Mouse (Mus musculus): ENCODE results near the gene Tnfrsf14. TPM values are rescaled to one million over a fixed set of nuclear protein-coding genes. Genes with fewer than 3 reads are reported as not detected.

Gene Tnfrsf14
- polyA plus RNA-seq, 1 experiment from 2014 or later = 56.7 TPM

- no peak for ATAC-seq (ENCODE audit: insufficient read depth)
- no peaks in the 10 kb centered on the region for H3K9me3 ChIP-seq (replicated peaks)
- H3K4me1 ChIP-seq (replicated peaks) = peaks cover 26% of the 10 kb centered on the region
- H3K27me3 ChIP-seq = peaks cover 78% of the 10 kb centered on the region
- 64% methylated on average over 6 of the region's 6 CpGs for WGBS (ENCODE audit: insufficient replicate concordance)
- H3K27ac ChIP-seq (replicated peaks) = no peak overlapping the region
- peak overlapping the region; percentile 78 for H3K4me2 ChIP-seq
- H3K4me3 ChIP-seq (replicated peaks) = peak overlapping the region; percentile 49
- H3K9ac ChIP-seq = 0 out of 2 replicates have a peak overlapping the region, but pooled peaks have one; percentile 37
- no peaks in the 10 kb centered on the region for H3K36me3 ChIP-seq (replicated peaks)
Measured at GRCm38 (mm10) chr4:154897676-154898465, 30.5 kb downstream of the Tnfrsf14 start.

GRCm38 (mm10) chr4:154895549-154895948 lies 32.8 kb downstream of the Tnfrsf14 start:
- no peaks in the 10 kb centered on the region for H3K36me3 ChIP-seq (replicated peaks)
- H3K9ac ChIP-seq = no peak overlapping the region
- 60% methylated on average over 5 of the region's 5 CpGs for WGBS (ENCODE audit: insufficient replicate concordance)
- H3K4me3 ChIP-seq (replicated peaks) = no peak overlapping the region
- no peak overlapping the region for H3K27ac ChIP-seq (replicated peaks)
- peaks cover 26% of the 10 kb centered on the region for H3K4me1 ChIP-seq (replicated peaks)
- no peaks in the 10 kb centered on the region for H3K9me3 ChIP-seq (replicated peaks)
- no peak for ATAC-seq (ENCODE audit: insufficient read depth)
- H3K4me2 ChIP-seq = no peak overlapping the region
- peaks cover 88% of the 10 kb centered on the region for H3K27me3 ChIP-seq

GRCm38 (mm10) chr4:154890887-154891286 lies 37.5 kb downstream of the Tnfrsf14 start:
- H3K27ac ChIP-seq (replicated peaks) = no peak overlapping the region
- H3K36me3 ChIP-seq (replicated peaks) = no peaks in the 10 kb centered on the region
- no peak overlapping the region for H3K4me3 ChIP-seq (replicated peaks)
- H3K4me2 ChIP-seq = no peak overlapping the region
- H3K27me3 ChIP-seq = peaks cover 90% of the 10 kb centered on the region
- no peak for ATAC-seq (ENCODE audit: insufficient read depth)
- no peak overlapping the region for H3K9ac ChIP-seq
- no peaks in the 10 kb centered on the region for H3K9me3 ChIP-seq (replicated peaks)
- 71% methylated on average over 14 of the region's 14 CpGs for WGBS (ENCODE audit: insufficient replicate concordance)
- H3K4me1 ChIP-seq (replicated peaks) = no peaks in the 10 kb centered on the region

GRCm38 (mm10) chr4:154887593-154888250 lies 40.6 kb downstream of the Tnfrsf14 start:
- no peak overlapping the region for H3K4me3 ChIP-seq (replicated peaks)
- no peak overlapping the region for H3K27ac ChIP-seq (replicated peaks)
- H3K4me2 ChIP-seq = no peak overlapping the region
- WGBS (ENCODE audit: insufficient replicate concordance) = 67% methylated on average over 15 of the region's 15 CpGs
- no peak overlapping the region for H3K9ac ChIP-seq
- no peak for ATAC-seq (ENCODE audit: insufficient read depth)
- H3K27me3 ChIP-seq = peaks cover 87% of the 10 kb centered on the region
- H3K9me3 ChIP-seq (replicated peaks) = no peaks in the 10 kb centered on the region
- peaks cover 9% of the 10 kb centered on the region for H3K4me1 ChIP-seq (replicated peaks)
- H3K36me3 ChIP-seq (replicated peaks) = no peaks in the 10 kb centered on the region

- Histone ChIP-seq H3K4me3 (replicated peaks) (no peak overlapping the region), H3K9me3 (replicated peaks) (no peaks in the 10 kb centered on the region), H3K4me1 (replicated peaks) (peaks cover 16% of the 10 kb centered on the region), H3K9ac (no peak overlapping the region), H3K4me2 (no peak overlapping the region), H3K36me3 (replicated peaks) (no peaks in the 10 kb centered on the region), H3K27me3 (peaks cover 85% of the 10 kb centered on the region), H3K27ac (replicated peaks) (no peak overlapping the region)
- ATAC-seq (ENCODE audit: insufficient read depth) = no peak
- 58% methylated on average over 13 of the region's 13 CpGs for WGBS (ENCODE audit: insufficient replicate concordance)
Measured at GRCm38 (mm10) chr4:154886876-154887592, 41.3 kb downstream of the Tnfrsf14 start.

- Histone ChIP-seq H3K4me3 (replicated peaks) (no peak overlapping the region), H3K9ac (no peak overlapping the region), H3K27ac (replicated peaks) (no peak overlapping the region), H3K9me3 (replicated peaks) (no peaks in the 10 kb centered on the region), H3K36me3 (replicated peaks) (no peaks in the 10 kb centered on the region), H3K27me3 (peaks cover 69% of the 10 kb centered on the region), H3K4me1 (replicated peaks) (peaks cover 32% of the 10 kb centered on the region), H3K4me2 (no peak overlapping the region)
- 63% methylated on average over 11 of the region's 11 CpGs for WGBS (ENCODE audit: insufficient replicate concordance)
- ATAC-seq (ENCODE audit: insufficient read depth) = no peak
Measured at GRCm38 (mm10) chr4:154885416-154885815, 42.9 kb downstream of the Tnfrsf14 start.

GRCm38 (mm10) chr4:154882014-154882659 lies 46.2 kb downstream of the Tnfrsf14 start:
- H3K9me3 ChIP-seq (replicated peaks) = no peaks in the 10 kb centered on the region
- H3K27me3 ChIP-seq = peaks cover 44% of the 10 kb centered on the region
- no peaks in the 10 kb centered on the region for H3K36me3 ChIP-seq (replicated peaks)
- peaks cover 52% of the 10 kb centered on the region for H3K4me1 ChIP-seq (replicated peaks)
- H3K4me3 ChIP-seq (replicated peaks) = peak overlapping the region; percentile 42
- H3K27ac ChIP-seq (replicated peaks) = peak overlapping the region; percentile 95
- WGBS (ENCODE audit: insufficient replicate concordance) = 12% methylated on average over 14 of the region's 14 CpGs
- H3K9ac ChIP-seq = peak overlapping the region; percentile 60
- peak overlapping the region; percentile 57 for H3K4me2 ChIP-seq
- ATAC-seq (ENCODE audit: insufficient read depth) = peak; percentile 35

GRCm38 (mm10) chr4:154880730-154881129 lies 47.6 kb downstream of the Tnfrsf14 start:
- peaks cover 43% of the 10 kb centered on the region for H3K27me3 ChIP-seq
- no peaks in the 10 kb centered on the region for H3K36me3 ChIP-seq (replicated peaks)
- H3K4me2 ChIP-seq = peak overlapping the region; percentile 57
- H3K4me3 ChIP-seq (replicated peaks) = peak overlapping the region; percentile 28
- no peaks in the 10 kb centered on the region for H3K9me3 ChIP-seq (replicated peaks)
- 24% methylated on average over 6 of the region's 6 CpGs for WGBS (ENCODE audit: insufficient replicate concordance)
- peaks cover 52% of the 10 kb centered on the region for H3K4me1 ChIP-seq (replicated peaks)
- H3K9ac ChIP-seq = peak overlapping the region; percentile 63
- peak; percentile 87 for ATAC-seq (ENCODE audit: insufficient read depth)
- peak overlapping the region; percentile 95 for H3K27ac ChIP-seq (replicated peaks)

GRCm38 (mm10) chr4:154877864-154878548 lies 50.4 kb downstream of the Tnfrsf14 start:
- peak; percentile 66 for ATAC-seq (ENCODE audit: insufficient read depth)
- no peaks in the 10 kb centered on the region for H3K36me3 ChIP-seq (replicated peaks)
- H3K4me1 ChIP-seq (replicated peaks) = peaks cover 46% of the 10 kb centered on the region
- peak overlapping the region; percentile 87 for H3K27ac ChIP-seq (replicated peaks)
- peak overlapping the region; percentile 60 for H3K9ac ChIP-seq
- H3K4me3 ChIP-seq (replicated peaks) = peak overlapping the region; percentile 53
- H3K27me3 ChIP-seq = peaks cover 32% of the 10 kb centered on the region
- no peaks in the 10 kb centered on the region for H3K9me3 ChIP-seq (replicated peaks)
- WGBS (ENCODE audit: insufficient replicate concordance) = 9% methylated on average over 18 of the region's 18 CpGs
- peak overlapping the region; percentile 76 for H3K4me2 ChIP-seq

GRCm38 (mm10) chr4:154873186-154873585 lies 55.2 kb downstream of the Tnfrsf14 start:
- no peak overlapping the region for H3K27ac ChIP-seq (replicated peaks)
- no peaks in the 10 kb centered on the region for H3K9me3 ChIP-seq (replicated peaks)
- H3K9ac ChIP-seq = no peak overlapping the region
- no peaks in the 10 kb centered on the region for H3K36me3 ChIP-seq (replicated peaks)
- H3K4me3 ChIP-seq (replicated peaks) = no peak overlapping the region
- ATAC-seq (ENCODE audit: insufficient read depth) = no peak
- H3K27me3 ChIP-seq = peaks cover 59% of the 10 kb centered on the region
- peaks cover 2% of the 10 kb centered on the region for H3K4me1 ChIP-seq (replicated peaks)
- 67% methylated on average over 6 of the region's 6 CpGs for WGBS (ENCODE audit: insufficient replicate concordance)
- H3K4me2 ChIP-seq = no peak overlapping the region

Data from liver, embryonic 15.5 days (tissue).